Mouse (Mus musculus): Measurements from ENCODE around the gene Ndufa6. TPM values are rescaled to one million over a fixed set of nuclear protein-coding genes. Genes with fewer than 3 reads are reported as not detected.
A peak's percentile ranks its signal among the peaks of the same experiment; 100 is the strongest.

Gene Ndufa6
- polyA plus RNA-seq, 1 experiment from 2014 or later = 830 TPM

- no peak for TF ChIP-seq CTCF (IDR thresholded peaks at IDR 0.05; ENCODE audit: low read depth)
- WGBS = 66% methylated on average over 2 of the region's 2 CpGs
- ATAC-seq = no peak
- no peak overlapping the region for H3K4me3 ChIP-seq (ENCODE audit: low read depth, low read length)
- H3K27ac ChIP-seq (ENCODE audit: low read depth, low read length) = no peak overlapping the region
- no peak overlapping the region for H3K9ac ChIP-seq (ENCODE audit: low read depth, low read length)
- no peaks in the 10 kb centered on the region for H3K4me1 ChIP-seq (replicated peaks; ENCODE audit: control insufficient read depth, insufficient read depth, low read length)
- no peak overlapping the region for H3K4me2 ChIP-seq (replicated peaks; ENCODE audit: low read depth)
- H3K36me3 ChIP-seq (ENCODE audit: control insufficient read depth, insufficient read depth) = peaks cover 12% of the 10 kb centered on the region
- H3K9me3 ChIP-seq (ENCODE audit: control insufficient read depth) = no peaks in the 10 kb centered on the region
- H3K27me3 ChIP-seq (replicated peaks; ENCODE audit: control insufficient read depth, insufficient read depth, low read length) = no peaks in the 10 kb centered on the region
Measured at GRCm38 (mm10) chr15:82325382-82325781, 28.7 kb downstream of the Ndufa6 start.

GRCm38 (mm10) chr15:82322195-82322594, 31.9 kb downstream of the Ndufa6 start:
- no peaks in the 10 kb centered on the region for H3K9me3 ChIP-seq (ENCODE audit: control insufficient read depth)
- no peak overlapping the region for H3K4me2 ChIP-seq (replicated peaks; ENCODE audit: low read depth)
- no peaks in the 10 kb centered on the region for H3K27me3 ChIP-seq (replicated peaks; ENCODE audit: control insufficient read depth, insufficient read depth, low read length)
- TF ChIP-seq CTCF (IDR thresholded peaks at IDR 0.05; ENCODE audit: low read depth) = no peak
- no peak for ATAC-seq
- H3K9ac ChIP-seq (ENCODE audit: low read depth, low read length) = no peak overlapping the region
- WGBS = 74% methylated on average over 8 of the region's 8 CpGs
- no peaks in the 10 kb centered on the region for H3K4me1 ChIP-seq (replicated peaks; ENCODE audit: control insufficient read depth, insufficient read depth, low read length)
- H3K4me3 ChIP-seq (ENCODE audit: low read depth, low read length) = no peak overlapping the region
- H3K36me3 ChIP-seq (ENCODE audit: control insufficient read depth, insufficient read depth) = no peaks in the 10 kb centered on the region
- H3K27ac ChIP-seq (ENCODE audit: low read depth, low read length) = no peak overlapping the region

GRCm38 (mm10) chr15:82319613-82320012, 34.5 kb downstream of the Ndufa6 start:
- H3K27ac ChIP-seq (ENCODE audit: low read depth, low read length) = no peak overlapping the region
- no peak overlapping the region for H3K9ac ChIP-seq (ENCODE audit: low read depth, low read length)
- H3K4me3 ChIP-seq (ENCODE audit: low read depth, low read length) = no peak overlapping the region
- no peak overlapping the region for H3K4me2 ChIP-seq (replicated peaks; ENCODE audit: low read depth)
- WGBS = 61% methylated on average over 1 of the region's 1 CpGs
- no peak for ATAC-seq
- no peaks in the 10 kb centered on the region for H3K4me1 ChIP-seq (replicated peaks; ENCODE audit: control insufficient read depth, insufficient read depth, low read length)
- H3K9me3 ChIP-seq (ENCODE audit: control insufficient read depth) = no peaks in the 10 kb centered on the region
- no peaks in the 10 kb centered on the region for H3K36me3 ChIP-seq (ENCODE audit: control insufficient read depth, insufficient read depth)
- TF ChIP-seq CTCF (IDR thresholded peaks at IDR 0.05; ENCODE audit: low read depth) = no peak
- H3K27me3 ChIP-seq (replicated peaks; ENCODE audit: control insufficient read depth, insufficient read depth, low read length) = no peaks in the 10 kb centered on the region

- H3K4me3 ChIP-seq (ENCODE audit: low read depth, low read length) = no peak overlapping the region
- H3K4me2 ChIP-seq (replicated peaks; ENCODE audit: low read depth) = no peak overlapping the region
- H3K27ac ChIP-seq (ENCODE audit: low read depth, low read length) = no peak overlapping the region
- H3K9me3 ChIP-seq (ENCODE audit: control insufficient read depth) = no peaks in the 10 kb centered on the region
- H3K4me1 ChIP-seq (replicated peaks; ENCODE audit: control insufficient read depth, insufficient read depth, low read length) = no peaks in the 10 kb centered on the region
- peak; percentile 22; the same call in 1 of the 2 replicates for ATAC-seq
- no peaks in the 10 kb centered on the region for H3K36me3 ChIP-seq (ENCODE audit: control insufficient read depth, insufficient read depth)
- WGBS = 74% methylated on average over 6 of the region's 6 CpGs
- TF ChIP-seq CTCF (IDR thresholded peaks at IDR 0.05; ENCODE audit: low read depth) = peak; percentile 21; the same call in 1 of the 2 replicates
- no peaks in the 10 kb centered on the region for H3K27me3 ChIP-seq (replicated peaks; ENCODE audit: control insufficient read depth, insufficient read depth, low read length)
- H3K9ac ChIP-seq (ENCODE audit: low read depth, low read length) = no peak overlapping the region
Measured at GRCm38 (mm10) chr15:82317839-82318238, 36.3 kb downstream of the Ndufa6 start.

GRCm38 (mm10) chr15:82308416-82308815, 45.7 kb downstream of the Ndufa6 start:
- no peaks in the 10 kb centered on the region for H3K27me3 ChIP-seq (replicated peaks; ENCODE audit: control insufficient read depth, insufficient read depth, low read length)
- H3K4me2 ChIP-seq (replicated peaks; ENCODE audit: low read depth) = no peak overlapping the region
- H3K9ac ChIP-seq (ENCODE audit: low read depth, low read length) = no peak overlapping the region
- 53% methylated on average over 3 of the region's 3 CpGs for WGBS
- ATAC-seq = no peak
- H3K27ac ChIP-seq (ENCODE audit: low read depth, low read length) = no peak overlapping the region
- H3K4me3 ChIP-seq (ENCODE audit: low read depth, low read length) = no peak overlapping the region
- H3K36me3 ChIP-seq (ENCODE audit: control insufficient read depth, insufficient read depth) = no peaks in the 10 kb centered on the region
- no peaks in the 10 kb centered on the region for H3K4me1 ChIP-seq (replicated peaks; ENCODE audit: control insufficient read depth, insufficient read depth, low read length)
- H3K9me3 ChIP-seq (ENCODE audit: control insufficient read depth) = no peaks in the 10 kb centered on the region
- no peak for TF ChIP-seq CTCF (IDR thresholded peaks at IDR 0.05; ENCODE audit: low read depth)

- ATAC-seq = 0 out of 2 replicates have a peak, but pooled peaks have one; percentile 41
- H3K36me3 ChIP-seq (ENCODE audit: control insufficient read depth, insufficient read depth) = no peaks in the 10 kb centered on the region
- H3K27ac ChIP-seq (ENCODE audit: low read depth, low read length) = no peak overlapping the region
- H3K4me1 ChIP-seq (replicated peaks; ENCODE audit: control insufficient read depth, insufficient read depth, low read length) = no peaks in the 10 kb centered on the region
- H3K27me3 ChIP-seq (replicated peaks; ENCODE audit: control insufficient read depth, insufficient read depth, low read length) = no peaks in the 10 kb centered on the region
- 40% methylated on average over 3 of the region's 3 CpGs for WGBS
- no peak overlapping the region for H3K4me3 ChIP-seq (ENCODE audit: low read depth, low read length)
- H3K9me3 ChIP-seq (ENCODE audit: control insufficient read depth) = no peaks in the 10 kb centered on the region
- no peak overlapping the region for H3K4me2 ChIP-seq (replicated peaks; ENCODE audit: low read depth)
- TF ChIP-seq CTCF (IDR thresholded peaks at IDR 0.05; ENCODE audit: low read depth) = no peak
- no peak overlapping the region for H3K9ac ChIP-seq (ENCODE audit: low read depth, low read length)
Measured at GRCm38 (mm10) chr15:82307107-82307506, 47.0 kb downstream of the Ndufa6 start.

Small RNA genes within 50 kb of the gene (microRNA-seq; reads per million reads assigned to microRNA genes)
- not detected for gene Mir7684

Other genes with a start within 250 kb of the Ndufa6 start
- gene Ccdc134, start 226.4 kb downstream of the Ndufa6 start, polyA plus RNA-seq (2015; fragmentation: Nextera tagmentation; extraction: Ambion mirVana) = 3.5 and 4.2 TPM in 2 replicates
- 68.7 and 69.5 TPM in 2 replicates for gene Srebf2, start 207.1 kb downstream of the Ndufa6 start, polyA plus RNA-seq (2015; fragmentation: Nextera tagmentation; extraction: Ambion mirVana)
- gene Shisa8, start 141.5 kb downstream of the Ndufa6 start, polyA plus RNA-seq (2015; fragmentation: Nextera tagmentation; extraction: Ambion mirVana) = not detected in 2 replicates
- gene Tnfrsf13c, start 130.0 kb downstream of the Ndufa6 start, polyA plus RNA-seq (2015; fragmentation: Nextera tagmentation; extraction: Ambion mirVana) = 0.10 TPM in 1 of 2 replicates, not detected in the other
- gene Cenpm, start 109.6 kb downstream of the Ndufa6 start, polyA plus RNA-seq (2015; fragmentation: Nextera tagmentation; extraction: Ambion mirVana) = 14.8 and 16.5 TPM in 2 replicates
- gene 1500009C09Rik, start 101.9 kb downstream of the Ndufa6 start, polyA plus RNA-seq (2015; fragmentation: Nextera tagmentation; extraction: Ambion mirVana) = 0.13 TPM in 1 of 2 replicates, not detected in the other
- 1.7 and 3.0 TPM in 2 replicates for gene Sept3, start 79.4 kb downstream of the Ndufa6 start, polyA plus RNA-seq (2015; fragmentation: Nextera tagmentation; extraction: Ambion mirVana)
- not detected in 2 replicates for gene Wbp2nl, start 55.4 kb downstream of the Ndufa6 start, polyA plus RNA-seq (2015; fragmentation: Nextera tagmentation; extraction: Ambion mirVana)
- 1,439 and 1,503 TPM in 2 replicates for gene Naga, start 15.4 kb downstream of the Ndufa6 start, polyA plus RNA-seq (2015; fragmentation: Nextera tagmentation; extraction: Ambion mirVana)
- gene Pheta2, start 15.4 kb downstream of the Ndufa6 start, polyA plus RNA-seq (2015; fragmentation: Nextera tagmentation; extraction: Ambion mirVana) = 5.4 and 5.5 TPM in 2 replicates
- 448 and 457 TPM in 2 replicates for gene Smdt1, start 15.4 kb downstream of the Ndufa6 start, polyA plus RNA-seq (2015; fragmentation: Nextera tagmentation; extraction: Ambion mirVana)
- 5.7 and 7.6 TPM in 2 replicates for gene Cyp2d22, start 25.9 kb upstream of the Ndufa6 start, polyA plus RNA-seq (2015; fragmentation: Nextera tagmentation; extraction: Ambion mirVana)
- not detected in 2 replicates for gene Cyp2d11, start 39.7 kb upstream of the Ndufa6 start, polyA plus RNA-seq (2015; fragmentation: Nextera tagmentation; extraction: Ambion mirVana)
- 0.25 and 0.39 TPM in 2 replicates for gene Cyp2d10, start 52.9 kb upstream of the Ndufa6 start, polyA plus RNA-seq (2015; fragmentation: Nextera tagmentation; extraction: Ambion mirVana)
- not detected in 2 replicates for gene Cyp2d9, start 79.1 kb upstream of the Ndufa6 start, polyA plus RNA-seq (2015; fragmentation: Nextera tagmentation; extraction: Ambion mirVana)
- not detected in 2 replicates for gene Cyp2d12, start 200.8 kb upstream of the Ndufa6 start, polyA plus RNA-seq (2015; fragmentation: Nextera tagmentation; extraction: Ambion mirVana)

Measured in intestine, postnatal 0 days (tissue).